Mouse (Mus musculus) MEL (cell line): ENCODE results near the gene Tmsb15a. TPM values are rescaled to one million over a fixed set of nuclear protein-coding genes. Genes with fewer than 3 reads are reported as not detected.
A peak's percentile ranks its signal among the peaks of the same experiment; 100 is the strongest.

Experiments
- DNase-seq: peaks from one replicate; pipeline ENCODE4 v3.0.0; 2011; ENCODE audit warnings: low read depth, low spot score
- H3K27ac ChIP-seq: 2 replicates; pipeline ENCODE4 v1.5.1; 2012; ENCODE audit warnings: low read depth, mild to moderate bottlenecking, control low read depth, low read length, moderate library complexity; ENCODE audit not compliant: control insufficient read depth
- H3K27me3 ChIP-seq, 2 experiments: fragments of 150-350 bp in 1 of 2; sonication (generic) in 1 of 2; 2 replicates each; pipeline ENCODE4 v1.6.1; 2012; ENCODE audit warnings: low read length in 2 of 2, mild to moderate bottlenecking in 2 of 2, improper control_type of control experiment in 1 of 2, moderate library complexity in 1 of 2; ENCODE audit not compliant: insufficient read depth in 2 of 2, control insufficient read depth in 1 of 2
- H3K36me3 ChIP-seq, 2 experiments: 2 replicates each; pipeline ENCODE4 v1.6.1; 2012 to 2014; ENCODE audit warnings: low read length in 2 of 2, improper control_type of control experiment in 1 of 2, inconsistent platforms in 1 of 2, mild to moderate bottlenecking in 1 of 2; ENCODE audit not compliant: insufficient read depth in 2 of 2, control insufficient read depth in 1 of 2
- H3K4me1 ChIP-seq, 2 experiments: fragments of 150-350 bp in 1 of 2; sonication (generic) in 1 of 2; 2 replicates each; pipeline ENCODE4 v1.6.1; 2012; ENCODE audit warnings: low read length in 2 of 2, improper control_type of control experiment in 1 of 2, mild to moderate bottlenecking in 1 of 2; ENCODE audit not compliant: insufficient read depth in 2 of 2, control insufficient read depth in 1 of 2
- H3K4me3 ChIP-seq, 2 experiments: fragments of 150-350 bp in 1 of 2; sonication (generic) in 1 of 2; 2 replicates each; pipeline ENCODE4 v1.5.1; 2012; ENCODE audit warnings: low read depth in 2 of 2, low read length in 2 of 2, mild to moderate bottlenecking in 2 of 2, moderate library complexity in 2 of 2, control low read depth in 1 of 2, improper control_type of control experiment in 1 of 2; ENCODE audit not compliant: control insufficient read depth in 1 of 2, insufficient read depth in 1 of 2
- H3K79me2 ChIP-seq: 2 replicates; pipeline ENCODE4 v1.6.1; 2012; ENCODE audit warnings: mild to moderate bottlenecking, low read length, moderate library complexity; ENCODE audit not compliant: control insufficient read depth, poor library complexity, insufficient read depth
- H3K9ac ChIP-seq: 2 replicates; pipeline ENCODE4 v1.6.1; 2012; ENCODE audit warnings: low read depth, mild to moderate bottlenecking, control low read depth, low read length, moderate library complexity; ENCODE audit not compliant: control insufficient read depth, poor library complexity, severe bottlenecking
- H3K9me3 ChIP-seq: fragments of 150-350 bp; sonication (generic); replicated peaks from 2 replicates; pipeline ENCODE4 v1.6.1; 2012; ENCODE audit warnings: mild to moderate bottlenecking, low read length, improper control_type of control experiment, moderate library complexity; ENCODE audit not compliant: insufficient read depth
- BHLHE40 ChIP-seq: IDR thresholded peaks from 2 replicates; pipeline ENCODE4 v1.6.1; 2012; ENCODE audit warnings: low read depth, mild to moderate bottlenecking, inconsistent platforms, low read length, improper control_type of control experiment, borderline replicate concordance
- CHD1 ChIP-seq: IDR thresholded peaks from 2 replicates; pipeline ENCODE4 v1.6.1; 2012; ENCODE audit warnings: low read depth, mild to moderate bottlenecking, inconsistent platforms, low read length, improper control_type of control experiment
- CHD2 ChIP-seq: IDR thresholded peaks from 2 replicates; pipeline ENCODE4 v1.6.1; 2011; ENCODE audit warnings: low read length, improper control_type of control experiment
- CTCF ChIP-seq, 3 experiments: IDR thresholded peaks in 2 of 3; conservative IDR thresholded peaks in 1 of 3; 2 replicates each; pipeline ENCODE4 v1.5.1; 2011 to 2012; ENCODE audit warnings: low read length in 3 of 3, low read depth in 2 of 3, mild to moderate bottlenecking in 2 of 3, improper control_type of control experiment in 1 of 3, inconsistent platforms in 1 of 3, mixed read lengths in 1 of 3, moderate library complexity in 1 of 3; ENCODE audit not compliant: control insufficient read depth in 1 of 3, insufficient read depth in 1 of 3, poor library complexity in 1 of 3, severe bottlenecking in 1 of 3
- E2F4 ChIP-seq: IDR thresholded peaks from 2 replicates; pipeline ENCODE4 v1.6.1; 2011; ENCODE audit warnings: low read depth, low read length, improper control_type of control experiment, borderline replicate concordance
- ELF1 ChIP-seq: IDR thresholded peaks from 2 replicates; pipeline ENCODE4 v1.6.1; 2014; ENCODE audit warnings: low read depth, mild to moderate bottlenecking, inconsistent platforms, low read length, improper control_type of control experiment, moderate library complexity
- ETS1 ChIP-seq: IDR thresholded peaks from 2 replicates; pipeline ENCODE4 v1.6.1; 2012; ENCODE audit warnings: low read depth, mild to moderate bottlenecking, inconsistent platforms, low read length, improper control_type of control experiment, moderate library complexity
- GABPA ChIP-seq: IDR thresholded peaks from 2 replicates; pipeline ENCODE4 v1.6.1; 2012; ENCODE audit warnings: low read depth, mild to moderate bottlenecking, inconsistent platforms, low read length, improper control_type of control experiment, moderate library complexity
- GATA1 ChIP-seq: IDR thresholded peaks from 2 replicates; pipeline ENCODE4 v1.6.1; 2011; ENCODE audit warnings: low read depth, low read length, improper control_type of control experiment
- HCFC1 ChIP-seq: IDR thresholded peaks from 2 replicates; pipeline ENCODE4 v1.6.1; 2012; ENCODE audit warnings: low read depth, mild to moderate bottlenecking, inconsistent platforms, low read length, improper control_type of control experiment, moderate library complexity
- MAZ ChIP-seq: IDR thresholded peaks from 2 replicates; pipeline ENCODE4 v1.6.1; 2012; ENCODE audit warnings: low read depth, mild to moderate bottlenecking, inconsistent platforms, low read length, improper control_type of control experiment
- MEF2A ChIP-seq: IDR thresholded peaks from 2 replicates; pipeline ENCODE4 v1.6.1; 2014; ENCODE audit warnings: low read depth, mild to moderate bottlenecking, inconsistent platforms, low read length, improper control_type of control experiment; ENCODE audit not compliant: poor library complexity, insufficient replicate concordance, severe bottlenecking; ENCODE audit errors: extremely low read depth
- MYC ChIP-seq: IDR thresholded peaks from 2 replicates; pipeline ENCODE4 v1.6.1; 2011; ENCODE audit warnings: low read depth, mild to moderate bottlenecking, low read length, improper control_type of control experiment, moderate library complexity
- NELFE ChIP-seq: IDR thresholded peaks from 2 replicates; pipeline ENCODE4 v1.6.1; 2011; ENCODE audit warnings: low read depth, low read length, improper control_type of control experiment
- RCOR1 ChIP-seq: IDR thresholded peaks from 2 replicates; pipeline ENCODE4 v1.6.1; 2012; ENCODE audit warnings: low read depth, mild to moderate bottlenecking, inconsistent platforms, low read length, improper control_type of control experiment
- TBP ChIP-seq: IDR thresholded peaks from 2 replicates; pipeline ENCODE4 v1.8.0; 2011; ENCODE audit warnings: low read depth, low read length, improper control_type of control experiment
- TCF12 ChIP-seq: IDR thresholded peaks from 2 replicates; pipeline ENCODE4 v1.6.1; 2014; ENCODE audit warnings: low read depth, mild to moderate bottlenecking, inconsistent platforms, low read length, improper control_type of control experiment, moderate library complexity
- UBTF ChIP-seq: IDR thresholded peaks from 2 replicates; pipeline ENCODE4 v1.6.1; 2012; ENCODE audit warnings: low read depth, mild to moderate bottlenecking, inconsistent platforms, low read length, improper control_type of control experiment, moderate library complexity, borderline replicate concordance; ENCODE audit not compliant: insufficient read depth
- USF1 ChIP-seq: IDR thresholded peaks from 2 replicates; pipeline ENCODE4 v1.6.1; 2014; ENCODE audit warnings: low read depth, mild to moderate bottlenecking, inconsistent platforms, low read length, improper control_type of control experiment, moderate library complexity
- USF2 ChIP-seq, 2 experiments: IDR thresholded peaks; 2 replicates each; pipeline ENCODE4 v1.6.1; 2011 to 2012; ENCODE audit warnings: improper control_type of control experiment in 2 of 2, low read length in 2 of 2, borderline replicate concordance in 1 of 2, inconsistent platforms in 1 of 2, low read depth in 1 of 2, mild to moderate bottlenecking in 1 of 2; ENCODE audit not compliant: insufficient read depth in 1 of 2
- ZC3H11A ChIP-seq: IDR thresholded peaks from 2 replicates; pipeline ENCODE4 v1.6.1; 2012; ENCODE audit warnings: low read depth, mild to moderate bottlenecking, inconsistent platforms, low read length, improper control_type of control experiment
- ZKSCAN1 ChIP-seq: IDR thresholded peaks from 2 replicates; pipeline ENCODE4 v1.6.1; 2012; ENCODE audit warnings: low read depth, mild to moderate bottlenecking, inconsistent platforms, low read length, improper control_type of control experiment, moderate library complexity
- ZMIZ1 ChIP-seq: IDR thresholded peaks from 2 replicates; pipeline ENCODE4 v1.6.1; 2012; ENCODE audit warnings: low read depth, mild to moderate bottlenecking, inconsistent platforms, low read length, improper control_type of control experiment, moderate library complexity
- polyA plus RNA-seq, 2 experiments: library from polyadenylated mRNA; stranded (reverse) in 1 of 2; unstranded in 1 of 2; fragments of >175 nt in 1 of 2; fragments of >200 nt in 1 of 2; gene quantifications; 2 replicates each; pipeline versions ENCODE4 v1.2.1 to v1.2.4; 2012; ENCODE audit warnings: low replicate concordance in 2 of 2, low read depth in 1 of 2; ENCODE audit not compliant: insufficient read length in 2 of 2, insufficient read depth in 1 of 2, missing spikeins in 1 of 2
- total RNA-seq: library from RNA; depleted of rRNA; stranded (reverse); fragments of 300-350 nt; gene quantifications from 2 replicates; pipeline ENCODE4 v1.2.3, GENCODE M21; 2012

Gene Tmsb15a
- total and polyA plus RNA-seq, 3 experiments = not detected

DNA sequence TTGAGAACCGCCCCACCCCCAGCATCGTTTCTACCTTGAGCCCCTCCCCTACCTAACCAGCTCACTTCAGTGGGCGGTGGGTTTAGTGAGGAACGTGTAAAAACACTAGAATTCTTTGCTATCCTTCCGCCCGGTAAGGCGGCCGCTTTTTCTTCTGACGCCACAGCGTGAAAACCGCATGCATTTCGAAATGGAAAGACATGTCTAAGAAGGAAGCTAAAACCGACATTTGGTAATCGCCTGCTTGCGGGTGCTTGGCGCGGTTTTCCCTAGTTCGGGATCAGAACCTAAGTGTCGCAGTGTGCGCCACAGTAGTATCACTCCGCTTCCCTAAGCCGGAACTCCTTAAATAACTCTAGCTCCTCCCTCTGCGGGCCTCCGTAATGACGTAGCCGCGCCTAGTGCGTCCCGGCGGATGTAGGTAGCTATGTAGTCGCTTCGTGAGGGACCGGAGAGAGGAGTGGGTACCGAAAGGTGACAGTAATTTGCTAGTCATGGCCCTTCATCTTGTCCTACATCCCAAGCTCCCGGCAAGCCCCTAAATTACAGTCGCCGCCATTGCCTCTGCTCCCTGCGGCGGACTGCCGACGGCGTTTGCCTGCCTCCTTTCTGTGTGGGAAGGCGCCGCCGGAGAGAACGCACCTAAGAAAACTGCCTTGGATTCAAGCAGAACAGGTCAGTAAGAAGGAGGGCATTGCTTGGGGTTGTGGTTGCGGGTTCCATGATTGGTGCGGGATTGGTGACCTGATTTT is 17.4 kb upstream of the Tmsb15a start, which contains the start of the genes Armcx5 and Gprasp1 (continued):
- no peak for TF ChIP-seq USF2 (IDR thresholded peaks at IDR 0.05; ENCODE audit: borderline replicate concordance in 1 of 2, insufficient read depth in 1 of 2, low read depth in 1 of 2, low read length in 2 of 2)
- peak; percentile 89 for TF ChIP-seq NELFE

DNA sequence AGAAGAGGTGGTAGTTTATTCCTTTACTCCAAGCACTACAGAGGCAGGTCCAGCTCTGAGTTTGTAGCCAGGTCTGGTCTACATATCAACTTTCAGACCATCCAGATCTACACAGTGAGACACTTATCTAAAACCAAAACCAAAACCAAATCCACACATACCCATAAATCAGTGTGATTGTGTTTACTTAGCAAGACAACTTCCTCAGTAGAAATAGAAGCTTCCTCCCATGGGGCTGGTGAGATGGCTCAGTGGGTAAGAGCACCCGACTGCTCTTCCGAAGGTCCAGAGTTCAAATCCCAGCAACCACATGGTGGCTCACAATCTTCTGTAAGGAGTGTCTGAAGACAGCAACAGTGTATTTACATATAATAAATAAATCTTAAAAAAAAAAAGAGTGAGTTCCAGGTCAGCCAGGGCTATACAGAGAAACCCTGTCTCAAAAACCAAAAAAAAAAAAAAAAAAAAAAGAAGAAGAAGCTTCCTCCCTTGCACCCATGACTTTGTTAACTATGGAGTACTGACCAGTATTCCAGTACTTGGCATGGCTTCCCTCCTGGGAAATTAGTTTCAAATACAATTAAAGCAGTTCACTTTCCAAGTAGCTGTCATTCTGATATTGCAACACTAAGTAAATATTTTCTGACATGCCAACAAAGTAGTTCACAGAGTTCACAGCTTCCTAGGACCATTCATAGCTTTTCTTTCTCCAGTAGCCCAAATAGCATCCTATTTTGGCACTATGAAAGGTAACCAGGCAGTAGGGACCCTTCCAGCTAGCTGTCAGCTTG is 13.9 kb upstream of the Tmsb15a start:
- Histone ChIP-seq H3K79me2 (peaks cover 9% of the 10 kb centered on the region), H3K9ac (no peak overlapping the region), H3K27ac (no peak overlapping the region), H3K27me3 (peaks cover 0 to 1% of the 10 kb centered on the region in 2 experiments; a peak in 2 of 4 replicates), H3K36me3 (peaks cover 0 to 11% of the 10 kb centered on the region in 2 experiments; a peak in 2 of 4 replicates), H3K9me3 (no peaks in the 10 kb centered on the region), H3K4me1 (0 out of 4 replicates have a peak, but pooled peaks cover 0 to 4% of the 10 kb centered on the region in 2 experiments), H3K4me3 (no peak overlapping the region)
- TF ChIP-seq HCFC1 (no peak), ZKSCAN1 (no peak), TBP (0 out of 2 replicates have a peak, but pooled peaks have one; percentile 22), UBTF (no peak), ELF1 (no peak), BHLHE40 (no peak), MYC (no peak)
- no peak for DNase-seq

DNA sequence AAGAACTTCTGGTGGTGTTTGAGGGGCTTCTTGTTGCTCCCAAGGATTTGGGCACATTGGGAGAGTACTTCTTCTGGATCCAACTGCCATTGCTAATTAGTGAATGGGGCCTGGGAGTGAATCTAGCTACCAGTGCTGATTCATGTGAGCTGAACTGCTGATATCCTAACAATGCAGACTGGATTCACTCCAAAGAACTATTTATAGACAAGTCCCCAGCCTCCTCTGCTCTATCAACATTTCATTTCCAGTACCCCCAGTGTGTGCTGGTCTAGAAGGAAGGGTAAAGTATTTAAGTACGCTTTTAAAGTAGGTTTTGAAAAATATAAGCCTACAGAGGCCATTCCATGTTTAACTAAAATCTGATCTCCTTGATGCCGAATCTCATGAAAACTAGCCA is 12.2 kb downstream of the Tmsb15a start:
- no peak for DNase-seq
- H3K27ac ChIP-seq = no peak overlapping the region
- TF ChIP-seq CHD2 = no peak
- TF ChIP-seq RCOR1 = no peak
- TF ChIP-seq ZMIZ1 = no peak
- no peak for TF ChIP-seq ETS1
- TF ChIP-seq ZC3H11A = no peak
- TF ChIP-seq ZKSCAN1 = no peak
- no peak for TF ChIP-seq USF1
- TF ChIP-seq MEF2A = no peak
- TF ChIP-seq TCF12 = no peak
- TF ChIP-seq E2F4 = no peak
- TF ChIP-seq MAZ = no peak
- TF ChIP-seq GABPA = no peak
- TF ChIP-seq GATA1 = no peak
- TF ChIP-seq TBP = no peak
- no peak for TF ChIP-seq CHD1
- no peak for TF ChIP-seq CTCF (IDR thresholded peaks at IDR 0.05 in 2 of 3, conservative IDR thresholded peaks at IDR 0.05 in 1 of 3; ENCODE audit: control insufficient read depth in 1 of 3, insufficient read depth in 1 of 3, low read depth in 2 of 3, low read length in 3 of 3, poor library complexity in 1 of 3, severe bottlenecking in 1 of 3)
- no peak for TF ChIP-seq MYC
- TF ChIP-seq NELFE = no peak
- TF ChIP-seq, all 39 proteins: peak for 0
- Histone ChIP-seq H3K79me2 (no peaks in the 10 kb centered on the region), H3K9ac (no peak overlapping the region), H3K36me3 (no peaks in the 10 kb centered on the region), H3K4me1 (no peaks in the 10 kb centered on the region), H3K9me3 (no peaks in the 10 kb centered on the region), H3K4me3 (no peak overlapping the region), H3K27me3 (peaks cover 0 to 2% of the 10 kb centered on the region in 2 experiments; a peak in 1 of 4 replicates)
